Mouse (Mus musculus) lung, adult 2 months (tissue): ENCODE results near the gene 1700016K19Rik.

ENCODE experiments used
- CTCF ChIP-seq: fragments of 200-500 bp; IDR thresholded peaks from 2 replicates; pipeline ENCODE4 v1.5.1; 2011; ENCODE audit warnings: mild to moderate bottlenecking, low read length, control low read depth; ENCODE audit not compliant: insufficient read depth
- POLR2A ChIP-seq: fragments of 200-500 bp; IDR thresholded peaks from 2 replicates; pipeline ENCODE4 v1.6.1; 2011; ENCODE audit warnings: low read depth, mild to moderate bottlenecking, control low read depth, low read length, borderline replicate concordance; ENCODE audit errors: extremely low read depth

GRCm38 (mm10) chr11:75992481-75992880 lies 7.2 kb upstream of the 1700016K19Rik start:
- TF ChIP-seq CTCF (no peak), POLR2A (no peak)
